Mouse (Mus musculus) neural tube, embryonic 15.5 days (tissue): Measurements from ENCODE around the gene Shisal2b. TPM values are rescaled to one million over a fixed set of nuclear protein-coding genes. Genes with fewer than 3 reads are reported as not detected.
"Not testable (repeated sequence)": the region's sequence is repeated elsewhere in the genome, so short reads cannot be mapped to it uniquely, and the experiment has no call there.

Source experiments
- ATAC-seq: fragments of 200-750 bp; cut with Nextera tagmentation; 2 replicates; pipeline ENCODE4 v1.8.0; 2017; ENCODE audit warnings: mild to moderate bottlenecking, moderate TSS enrichment, moderate library complexity; ENCODE audit not compliant: low FRiP score
- H3K27ac ChIP-seq: fragments of 300-500 bp; sonication (generic); replicated peaks from 2 replicates; pipeline ENCODE4 v1.5.1; 2015; ENCODE audit warnings: mild to moderate bottlenecking, inconsistent platforms
- H3K27me3 ChIP-seq: fragments of 300-500 bp; sonication (generic); replicated peaks from 2 replicates; pipeline ENCODE4 v1.6.1; 2015; ENCODE audit warnings: inconsistent platforms
- H3K36me3 ChIP-seq: fragments of 300-500 bp; sonication (generic); 2 replicates; pipeline ENCODE4 v1.6.1; 2015; ENCODE audit warnings: inconsistent platforms
- H3K4me1 ChIP-seq: fragments of 300-500 bp; sonication (generic); 2 replicates; pipeline ENCODE4 v1.6.1; 2015; ENCODE audit warnings: inconsistent platforms
- H3K4me2 ChIP-seq: fragments of 300-500 bp; sonication (generic); 2 replicates; pipeline ENCODE4 v1.6.1; 2015; ENCODE audit warnings: inconsistent platforms, mild to moderate bottlenecking, moderate library complexity
- H3K4me3 ChIP-seq: fragments of 300-500 bp; sonication (generic); replicated peaks from 2 replicates; pipeline ENCODE4 v1.5.1; 2015; ENCODE audit warnings: mild to moderate bottlenecking, inconsistent platforms
- H3K9ac ChIP-seq: fragments of 300-500 bp; sonication (generic); replicated peaks from 2 replicates; pipeline ENCODE4 v1.6.1; 2015; ENCODE audit warnings: mild to moderate bottlenecking, inconsistent platforms
- H3K9me3 ChIP-seq: fragments of 300-500 bp; sonication (generic); replicated peaks from 2 replicates; pipeline ENCODE4 v1.6.1; 2016; ENCODE audit warnings: inconsistent platforms
- WGBS: fragments of 180-500 bp; shearing (Covaris S2); methylation state at CpG from one replicate; pipeline ENCODE4 v1.1.7; 2015; ENCODE audit warnings: mixed read lengths; 5-methylcytosine and 5-hydroxymethylcytosine counted together
- polyA plus RNA-seq: library from polyadenylated mRNA; unstranded; fragments of >200 nt; fragmentation: Nextera tagmentation; extraction: Ambion mirVana; gene quantifications from 2 replicates; pipeline ENCODE4 v1.2.1, GENCODE M21; 2015

The Shisal2b gene
- polyA plus RNA-seq, result 1.8 and 3.4 TPM in 2 replicates

DNA sequence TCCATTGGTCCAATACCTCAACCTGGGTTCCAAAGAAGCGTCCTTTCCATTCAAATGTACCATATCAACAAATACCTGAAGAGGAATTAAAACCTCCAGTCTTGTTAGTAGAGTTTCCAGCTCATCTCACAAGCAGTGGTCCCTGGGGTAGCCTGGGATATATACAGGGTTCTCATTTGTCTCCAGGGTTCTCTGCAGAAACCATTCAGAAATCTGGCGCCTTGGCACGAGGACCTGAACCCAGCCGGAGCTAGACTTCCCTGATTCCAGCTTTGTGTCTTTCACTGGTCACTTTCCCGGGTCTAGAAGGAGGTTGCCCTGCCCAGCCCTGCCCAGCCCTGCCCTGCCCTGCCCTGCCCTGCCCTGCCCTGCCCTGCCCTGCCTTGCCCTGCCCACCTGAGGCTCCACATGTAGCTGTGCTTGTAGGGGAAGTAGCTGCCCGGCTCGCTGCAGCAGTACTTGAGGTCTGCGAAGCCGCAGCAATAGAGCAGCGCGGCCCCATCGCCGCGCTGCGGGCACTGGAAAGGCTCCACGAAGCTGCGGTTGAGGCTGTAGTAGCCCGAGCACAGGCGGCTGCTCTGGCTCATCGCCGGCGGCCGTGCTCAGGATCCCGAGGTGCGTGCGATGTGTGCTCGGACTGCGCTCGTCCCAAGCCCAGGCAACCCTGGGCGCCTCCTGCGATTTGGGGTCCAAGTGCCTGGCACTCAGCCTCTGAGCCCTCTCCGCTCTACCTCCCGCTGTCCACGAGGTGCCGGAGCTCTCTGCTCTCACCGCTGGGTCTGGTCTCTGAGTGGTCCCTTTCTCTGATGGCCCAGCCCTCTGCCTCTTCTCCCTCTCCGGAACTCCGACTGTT, at the start of gene Shisal2b:
Shisal2b (minus strand) TSS at position 767 of the 853 bp plus-strand sequence.
- H3K9ac ChIP-seq, result peak within 1 kb of the TSS; percentile 63
- H3K4me3 ChIP-seq, result peak within 1 kb of the TSS; percentile 57
- H3K4me2 ChIP-seq, result peak within 1 kb of the TSS; percentile 99
- 0 out of 2 replicates have a peak within 1 kb of the TSS, but pooled peaks have one; percentile 51 for H3K27ac ChIP-seq
- 4% methylated on average over 38 of the region's 38 CpGs for WGBS
- peaks cover 3% of the 10 kb centered on the region; the same call in 1 of the 2 replicates for H3K4me1 ChIP-seq
- H3K36me3 ChIP-seq, result no peaks in the 10 kb centered on the region
- no peaks in the 10 kb centered on the region for H3K9me3 ChIP-seq
- ATAC-seq, result peak; percentile 92
- H3K27me3 ChIP-seq, result peaks cover 7% of the 10 kb centered on the region

- WGBS, result 44% methylated on average over 5 of the region's 5 CpGs
- not testable (repeated sequence) for ATAC-seq, H3K27me3 ChIP-seq, H3K9me3 ChIP-seq, H3K27ac ChIP-seq, H3K4me1 ChIP-seq, H3K36me3 ChIP-seq, H3K4me2 ChIP-seq, H3K9ac ChIP-seq, H3K4me3 ChIP-seq
Measured at GRCm38 (mm10) chr13:104911626-104912025, 47.9 kb upstream of the Shisal2b start.

DNA sequence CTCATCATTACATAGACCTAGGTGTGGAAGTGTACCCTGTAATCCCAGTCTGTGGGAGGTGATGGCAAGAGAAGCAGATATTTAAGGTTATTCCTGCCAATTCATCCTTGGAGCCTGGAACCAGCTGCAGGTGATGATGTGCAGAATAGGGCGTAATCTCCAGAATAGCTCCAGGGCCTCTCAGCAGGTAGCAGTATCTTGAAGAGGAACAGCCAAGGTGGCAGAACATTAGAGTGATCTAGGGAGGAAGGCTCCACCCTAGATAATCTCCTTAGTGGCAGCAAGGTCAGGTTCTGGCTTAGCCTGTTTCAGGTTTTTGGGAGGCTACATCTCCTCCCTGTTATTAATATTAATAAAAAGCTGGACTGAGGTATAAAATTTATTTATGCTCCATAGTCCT, 47.3 kb upstream of the Shisal2b start:
- ATAC-seq, result not testable (repeated sequence)

DNA sequence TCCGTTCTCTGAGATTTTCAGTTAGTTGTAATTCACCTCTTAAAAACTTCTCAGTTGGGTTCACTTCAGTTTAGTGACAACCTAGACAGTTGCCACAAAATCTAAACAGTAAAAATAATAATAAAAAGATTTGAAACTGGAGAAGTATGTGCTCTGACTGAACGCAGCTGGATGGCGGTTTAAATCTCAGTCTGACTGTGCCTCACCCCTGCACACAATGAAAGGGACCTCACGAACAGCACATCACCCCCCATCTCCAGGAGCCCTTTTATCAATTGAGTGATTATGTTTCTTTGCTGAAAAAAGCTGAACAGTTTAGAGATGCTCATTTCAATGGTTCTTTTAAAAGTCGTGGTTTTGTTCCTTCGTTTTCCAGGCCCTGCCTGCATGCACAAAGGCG, 45.0 kb upstream of the Shisal2b start:
- no peak overlapping the region for H3K4me3 ChIP-seq
- no peaks in the 10 kb centered on the region for H3K4me1 ChIP-seq
- H3K27ac ChIP-seq, result no peak overlapping the region
- 58% methylated on average over 7 of the region's 7 CpGs for WGBS
- H3K27me3 ChIP-seq, result no peaks in the 10 kb centered on the region
- ATAC-seq, result no peak
- H3K9me3 ChIP-seq, result no peaks in the 10 kb centered on the region
- no peaks in the 10 kb centered on the region for H3K36me3 ChIP-seq
- no peak overlapping the region for H3K4me2 ChIP-seq
- no peak overlapping the region for H3K9ac ChIP-seq

More for the DNA sequence above, 47.3 kb upstream of the Shisal2b start:
- H3K9ac ChIP-seq, H3K27me3 ChIP-seq, H3K4me3 ChIP-seq, H3K36me3 ChIP-seq, H3K9me3 ChIP-seq, H3K4me2 ChIP-seq, H3K4me1 ChIP-seq, H3K27ac ChIP-seq: not testable (repeated sequence)
- WGBS, result 83% methylated on average over 1 of the region's 1 CpGs

- no peak overlapping the region for H3K9ac ChIP-seq
- H3K4me1 ChIP-seq, result no peaks in the 10 kb centered on the region
- H3K27me3 ChIP-seq, result no peaks in the 10 kb centered on the region
- H3K27ac ChIP-seq, result no peak overlapping the region
- H3K36me3 ChIP-seq, result no peaks in the 10 kb centered on the region
- no peak overlapping the region for H3K4me2 ChIP-seq
- 92% methylated on average over 1 of the region's 1 CpGs for WGBS
- H3K9me3 ChIP-seq, result no peaks in the 10 kb centered on the region
- H3K4me3 ChIP-seq, result no peak overlapping the region
- ATAC-seq, result no peak
Measured at GRCm38 (mm10) chr13:104894771-104895170, 31.1 kb upstream of the Shisal2b start.

GRCm38 (mm10) chr13:104892337-104892736, 28.6 kb upstream of the Shisal2b start:
- Histone ChIP-seq H3K27me3 (no peaks in the 10 kb centered on the region), H3K4me3 (no peak overlapping the region), H3K27ac (no peak overlapping the region), H3K4me1 (no peaks in the 10 kb centered on the region), H3K36me3 (no peaks in the 10 kb centered on the region), H3K4me2 (no peak overlapping the region), H3K9me3 (no peaks in the 10 kb centered on the region), H3K9ac (no peak overlapping the region)
- 57% methylated on average over 4 of the region's 4 CpGs for WGBS
- no peak for ATAC-seq

DNA sequence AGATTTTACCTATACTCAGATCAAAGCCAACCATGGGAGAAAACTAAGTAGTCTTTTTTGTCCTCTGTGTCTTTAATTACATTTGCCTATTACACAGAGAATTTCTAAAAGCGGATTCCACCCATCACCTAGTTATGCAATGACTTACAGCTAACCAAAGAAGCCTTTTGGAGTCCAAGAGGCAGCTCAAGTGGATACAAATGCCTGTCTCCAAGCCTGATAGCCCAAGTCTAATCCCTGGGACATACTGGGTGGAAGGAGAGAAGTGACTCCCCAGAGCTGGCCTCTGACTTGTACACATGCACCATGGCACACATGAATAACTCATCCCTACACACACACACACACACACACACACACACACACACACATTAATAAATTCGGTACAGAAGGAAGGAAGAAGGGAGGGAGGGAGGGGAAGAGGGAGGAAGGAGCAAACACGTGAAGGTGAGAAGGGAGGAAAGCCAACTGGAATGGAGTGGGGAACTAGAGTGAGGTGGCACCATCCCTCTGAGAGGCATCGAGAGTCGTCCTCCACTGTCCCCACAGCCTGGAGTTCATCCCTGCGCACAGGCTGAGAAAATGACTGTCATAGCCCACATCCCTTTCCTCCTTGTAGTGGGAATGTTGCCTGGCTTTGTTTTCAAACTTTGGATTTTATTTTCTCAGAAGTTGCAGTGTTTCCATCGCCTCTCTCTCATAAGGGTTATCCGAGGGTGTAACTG, 22.8 kb upstream of the Shisal2b start:
- Histone ChIP-seq H3K27me3 (no peaks in the 10 kb centered on the region), H3K4me3 (no peak overlapping the region), H3K4me2 (no peak overlapping the region), H3K27ac (no peak overlapping the region), H3K9ac (no peak overlapping the region), H3K4me1 (no peaks in the 10 kb centered on the region), H3K36me3 (no peaks in the 10 kb centered on the region), H3K9me3 (no peaks in the 10 kb centered on the region)
- 82% methylated on average over 8 of the region's 8 CpGs for WGBS
- no peak for ATAC-seq

GRCm38 (mm10) chr13:104883566-104884249, 20.0 kb upstream of the Shisal2b start:
- 35% methylated on average over 9 of the region's 16 CpGs for WGBS
- H3K4me1 ChIP-seq, result no peaks in the 10 kb centered on the region

GRCm38 (mm10) chr13:104878508-104878907, 14.8 kb upstream of the Shisal2b start:
- WGBS, result 84% methylated on average over 4 of the region's 4 CpGs
- Histone ChIP-seq H3K27me3 (no peaks in the 10 kb centered on the region), H3K4me1 (no peaks in the 10 kb centered on the region), H3K36me3 (no peaks in the 10 kb centered on the region), H3K27ac (no peak overlapping the region), H3K9ac (no peak overlapping the region), H3K4me2 (no peak overlapping the region), H3K4me3 (no peak overlapping the region), H3K9me3 (no peaks in the 10 kb centered on the region)
- no peak for ATAC-seq

More at GRCm38 (mm10) chr13:104883566-104884249, 20.0 kb upstream of the Shisal2b start:
- Histone ChIP-seq H3K4me2 (no peak overlapping the region), H3K27me3 (no peaks in the 10 kb centered on the region), H3K4me3 (no peak overlapping the region), H3K9me3 (no peaks in the 10 kb centered on the region), H3K27ac (no peak overlapping the region), H3K36me3 (no peaks in the 10 kb centered on the region), H3K9ac (no peak overlapping the region)
- ATAC-seq, result no peak

- WGBS, result 98% methylated on average over 2 of the region's 2 CpGs
- H3K9me3 ChIP-seq, result no peaks in the 10 kb centered on the region
Measured at GRCm38 (mm10) chr13:104869907-104870306, 6.2 kb upstream of the Shisal2b start.

DNA sequence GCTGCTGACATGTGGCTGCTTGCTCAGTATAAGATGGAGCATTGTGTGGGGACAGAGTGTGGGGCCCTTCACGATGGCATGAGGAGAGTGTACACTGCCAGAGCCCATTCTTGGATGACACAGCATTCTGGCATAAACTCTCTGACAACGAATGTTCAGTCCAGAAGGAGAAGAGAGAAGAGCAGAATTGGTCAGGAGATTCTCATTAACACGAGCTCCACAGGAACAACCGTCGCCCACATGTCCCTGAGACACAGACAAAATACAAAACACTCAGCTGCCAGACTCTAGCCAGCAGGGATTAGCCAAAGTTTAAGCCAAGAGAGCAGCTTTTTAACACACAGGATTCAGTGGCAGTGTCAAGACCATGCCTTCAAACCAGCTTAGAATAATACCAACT, 3.0 kb upstream of the Shisal2b start:
- Histone ChIP-seq H3K27me3 (peaks cover 7% of the 10 kb centered on the region), H3K4me1 (peaks cover 3% of the 10 kb centered on the region; the same call in 1 of the 2 replicates), H3K9me3 (no peaks in the 10 kb centered on the region), H3K36me3 (no peaks in the 10 kb centered on the region), H3K4me3 (no peak overlapping the region), H3K9ac (no peak overlapping the region), H3K4me2 (no peak overlapping the region), H3K27ac (no peak overlapping the region)
- WGBS, result 88% methylated on average over 5 of the region's 5 CpGs
- no peak for ATAC-seq

More at GRCm38 (mm10) chr13:104869907-104870306, 6.2 kb upstream of the Shisal2b start:
- no peaks in the 10 kb centered on the region for H3K4me1 ChIP-seq
- H3K4me2 ChIP-seq, result no peak overlapping the region
- H3K27me3 ChIP-seq, result peaks cover 4% of the 10 kb centered on the region; the same call in 1 of the 2 replicates
- no peak overlapping the region for H3K4me3 ChIP-seq
- no peak overlapping the region for H3K27ac ChIP-seq
- H3K36me3 ChIP-seq, result no peaks in the 10 kb centered on the region
- H3K9ac ChIP-seq, result no peak overlapping the region
- ATAC-seq, result no peak
